Mouse (Mus musculus) hindbrain, postnatal 0 days (tissue): ENCODE measurements around the gene Sidt1. TPM values are rescaled to one million over a fixed set of nuclear protein-coding genes. Genes with fewer than 3 reads are reported as not detected.

Experiments
- ATAC-seq: fragments of 200-750 bp; cut with Nextera tagmentation; 2 replicates; pipeline ENCODE4 v1.8.0; 2017; ENCODE audit warnings: mild to moderate bottlenecking, moderate TSS enrichment, moderate library complexity
- DNase-seq: peaks from one replicate; pipeline ENCODE4 v3.0.0-alpha.2; 2015; ENCODE audit warnings: low spot score
- H3K27ac ChIP-seq: fragments of 300-500 bp; sonication (generic); 2 replicates; pipeline ENCODE4 v1.5.1; 2014; ENCODE audit warnings: mild to moderate bottlenecking
- H3K27me3 ChIP-seq: fragments of 300-500 bp; sonication (generic); 2 replicates; pipeline ENCODE4 v1.6.1; 2014; ENCODE audit warnings: low read length, mixed read lengths; ENCODE audit not compliant: insufficient read depth
- H3K36me3 ChIP-seq: fragments of 300-500 bp; sonication (generic); 2 replicates; pipeline ENCODE4 v1.6.1; 2014; ENCODE audit warnings: low read length, mixed read lengths; ENCODE audit not compliant: insufficient read depth
- H3K4me1 ChIP-seq: fragments of 300-500 bp; sonication (generic); 2 replicates; pipeline ENCODE4 v1.6.1; 2014; ENCODE audit warnings: antibody characterized with exemption, low read length, mixed read lengths; ENCODE audit not compliant: insufficient read depth
- H3K4me2 ChIP-seq: fragments of 300-500 bp; sonication (generic); 2 replicates; pipeline ENCODE4 v1.6.1; 2014; ENCODE audit warnings: low read depth, mild to moderate bottlenecking, low read length, moderate library complexity, mixed read lengths
- H3K4me3 ChIP-seq: fragments of 300-500 bp; sonication (generic); 2 replicates; pipeline ENCODE4 v1.5.1; 2014; ENCODE audit warnings: low read length
- H3K9ac ChIP-seq: fragments of 300-500 bp; sonication (generic); replicated peaks from 2 replicates; pipeline ENCODE4 v1.6.1; 2014; ENCODE audit warnings: mild to moderate bottlenecking, low read length, moderate library complexity, mixed read lengths
- H3K9me3 ChIP-seq: fragments of 300-500 bp; sonication (generic); 2 replicates; pipeline ENCODE4 v1.6.1; 2016; ENCODE audit warnings: low read length, mixed read lengths
- CTCF ChIP-seq: IDR thresholded peaks from 2 replicates; pipeline ENCODE4 v1.5.1; 2016; ENCODE audit warnings: antibody characterized with exemption, control low read depth, low read depth
- WGBS: fragments of 180-500 bp; shearing (Covaris S2); extraction: QIAGEN DNeasy Blood & Tissue Kit; methylation state at CpG from one replicate; pipeline ENCODE4 v1.1.7; 2014; 5-methylcytosine and 5-hydroxymethylcytosine counted together
- polyA plus RNA-seq: library from polyadenylated mRNA; unstranded; fragments of >200 nt; fragmentation: Nextera tagmentation; extraction: Ambion mirVana; gene quantifications from 2 replicates; pipeline ENCODE4 v1.2.1, GENCODE M21; 2015
- total RNA-seq: library from RNA; depleted of rRNA; stranded (reverse); fragments of >200 nt; gene quantifications from 2 replicates; pipeline ENCODE4 v1.2.3, GENCODE M21; 2014

Gene Sidt1
- total and polyA plus RNA-seq, 2 experiments from 2014 or later: 21.8 to 44.3 TPM

DNA sequence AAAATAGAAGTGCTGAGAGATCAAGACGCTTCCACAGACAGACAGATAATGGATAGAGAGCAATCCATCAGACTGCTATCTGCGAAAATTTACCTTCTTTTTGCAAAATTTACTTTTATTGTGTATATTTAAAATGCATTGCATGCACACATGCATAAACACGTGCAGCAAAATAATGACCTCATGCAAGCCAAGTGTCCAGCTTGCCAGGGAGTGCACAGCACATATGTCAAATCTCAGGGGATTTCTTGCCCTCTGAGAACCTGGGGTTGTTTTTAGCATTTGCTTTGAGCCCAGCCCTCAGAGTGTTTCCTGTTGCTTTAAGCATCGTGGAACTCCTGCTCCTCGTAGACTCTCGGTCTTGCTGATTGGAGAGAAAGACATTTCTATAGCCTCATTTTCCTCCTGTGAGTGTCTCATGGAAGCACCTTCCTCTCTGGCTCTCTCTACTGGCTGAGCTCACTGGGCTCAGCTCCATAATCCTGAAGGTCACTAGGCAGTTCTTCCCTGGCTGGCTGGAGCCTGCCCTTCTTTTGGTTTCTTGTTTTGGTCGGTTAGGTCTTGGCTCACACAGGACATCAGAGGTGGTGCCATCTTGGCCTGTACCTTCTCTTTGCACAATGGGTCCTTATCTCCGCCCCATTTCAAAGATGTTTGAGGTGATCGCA, 61.5 kb downstream of the Sidt1 start:
- Histone ChIP-seq H3K27ac (no peak overlapping the region), H3K36me3 (no peaks in the 10 kb centered on the region), H3K9ac (no peak overlapping the region), H3K27me3 (no peaks in the 10 kb centered on the region), H3K4me3 (no peak overlapping the region), H3K4me2 (no peak overlapping the region), H3K9me3 (no peaks in the 10 kb centered on the region), H3K4me1 (no peaks in the 10 kb centered on the region)
- DNase-seq: no peak
- WGBS: 71% methylated on average over 9 of the region's 9 CpGs
- ATAC-seq: no peak
- TF ChIP-seq CTCF: no peak

GRCm38 (mm10) chr16:44270606-44271005, 62.4 kb downstream of the Sidt1 start:
- Histone ChIP-seq H3K9me3 (no peaks in the 10 kb centered on the region), H3K27me3 (no peaks in the 10 kb centered on the region), H3K4me3 (no peak overlapping the region), H3K27ac (no peak overlapping the region), H3K4me2 (no peak overlapping the region), H3K36me3 (no peaks in the 10 kb centered on the region), H3K4me1 (no peaks in the 10 kb centered on the region), H3K9ac (no peak overlapping the region)
- TF ChIP-seq CTCF: no peak
- ATAC-seq: no peak
- no peak for DNase-seq
- WGBS: 65% methylated on average over 5 of the region's 5 CpGs

- 77% methylated on average over 6 of the region's 6 CpGs for WGBS
- H3K36me3 ChIP-seq: no peaks in the 10 kb centered on the region
- H3K4me1 ChIP-seq: no peaks in the 10 kb centered on the region
- H3K27me3 ChIP-seq: no peaks in the 10 kb centered on the region
- ATAC-seq: no peak
- H3K9ac ChIP-seq: no peak overlapping the region
- DNase-seq: no peak
- H3K4me2 ChIP-seq: no peak overlapping the region
- no peak overlapping the region for H3K27ac ChIP-seq
- no peak for TF ChIP-seq CTCF
- H3K9me3 ChIP-seq: no peaks in the 10 kb centered on the region
- H3K4me3 ChIP-seq: no peak overlapping the region
Observed at GRCm38 (mm10) chr16:44269578-44269977, 63.4 kb downstream of the Sidt1 start.

- Histone ChIP-seq H3K4me1 (no peaks in the 10 kb centered on the region), H3K36me3 (no peaks in the 10 kb centered on the region), H3K9ac (no peak overlapping the region), H3K4me3 (no peak overlapping the region), H3K27ac (no peak overlapping the region), H3K9me3 (no peaks in the 10 kb centered on the region), H3K4me2 (no peak overlapping the region), H3K27me3 (no peaks in the 10 kb centered on the region)
- no peak for DNase-seq
- 86% methylated on average over 7 of the region's 7 CpGs for WGBS
- ATAC-seq: no peak
- no peak for TF ChIP-seq CTCF
Observed at GRCm38 (mm10) chr16:44268541-44269215, 64.3 kb downstream of the Sidt1 start.

DNA sequence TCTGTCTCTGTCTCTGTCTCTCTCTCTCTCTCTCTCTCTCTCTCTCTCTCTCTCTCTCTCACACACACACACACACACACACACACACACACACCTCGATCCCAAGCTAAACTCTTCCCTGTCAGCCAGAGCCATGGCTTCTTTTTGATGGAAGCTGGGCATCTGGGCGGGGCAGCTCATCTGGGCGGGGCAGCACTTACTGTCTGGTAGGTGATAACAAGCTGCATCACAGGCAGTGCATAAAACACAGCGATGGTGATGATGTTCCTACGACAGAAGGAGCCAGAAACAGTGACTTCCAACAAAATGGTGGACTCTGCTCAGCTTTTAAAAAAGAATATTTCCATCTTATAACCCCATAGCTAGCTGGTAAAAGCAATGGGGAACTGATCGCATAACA, 67.4 kb downstream of the Sidt1 start:
- no peak overlapping the region for H3K4me3 ChIP-seq
- no peaks in the 10 kb centered on the region for H3K27me3 ChIP-seq
- no peak overlapping the region for H3K4me2 ChIP-seq
- TF ChIP-seq CTCF: no peak
- no peak overlapping the region for H3K9ac ChIP-seq
- WGBS: 90% methylated on average over 6 of the region's 6 CpGs
- no peaks in the 10 kb centered on the region for H3K9me3 ChIP-seq
- no peak overlapping the region for H3K27ac ChIP-seq
- no peaks in the 10 kb centered on the region for H3K36me3 ChIP-seq
- H3K4me1 ChIP-seq: no peaks in the 10 kb centered on the region
- no peak for DNase-seq
- no peak for ATAC-seq

- no peaks in the 10 kb centered on the region for H3K9me3 ChIP-seq
- no peak overlapping the region for H3K4me3 ChIP-seq
- no peak for TF ChIP-seq CTCF
- DNase-seq (no peak), ATAC-seq (no peak)
- H3K27me3 ChIP-seq: no peaks in the 10 kb centered on the region
- H3K36me3 ChIP-seq: no peaks in the 10 kb centered on the region
- no peak overlapping the region for H3K27ac ChIP-seq
- H3K4me2 ChIP-seq: no peak overlapping the region
- WGBS: 49% methylated on average over 2 of the region's 2 CpGs
- H3K4me1 ChIP-seq: no peaks in the 10 kb centered on the region
- no peak overlapping the region for H3K9ac ChIP-seq
Observed at GRCm38 (mm10) chr16:44264916-44265315, 68.1 kb downstream of the Sidt1 start.

GRCm38 (mm10) chr16:44257476-44257875, 75.5 kb downstream of the Sidt1 start:
- no peak overlapping the region for H3K4me2 ChIP-seq
- no peaks in the 10 kb centered on the region for H3K4me1 ChIP-seq
- H3K27ac ChIP-seq: no peak overlapping the region
- 96% methylated on average over 3 of the region's 3 CpGs for WGBS
- H3K4me3 ChIP-seq: no peak overlapping the region
- no peaks in the 10 kb centered on the region for H3K9me3 ChIP-seq
- H3K9ac ChIP-seq: no peak overlapping the region
- DNase-seq (no peak), ATAC-seq (no peak)
- no peaks in the 10 kb centered on the region for H3K27me3 ChIP-seq
- no peaks in the 10 kb centered on the region; the same call in 1 of the 2 replicates for H3K36me3 ChIP-seq
- no peak for TF ChIP-seq CTCF
